Mouse (Mus musculus): Measurements from ENCODE around the gene Ifit3b.

DNA sequence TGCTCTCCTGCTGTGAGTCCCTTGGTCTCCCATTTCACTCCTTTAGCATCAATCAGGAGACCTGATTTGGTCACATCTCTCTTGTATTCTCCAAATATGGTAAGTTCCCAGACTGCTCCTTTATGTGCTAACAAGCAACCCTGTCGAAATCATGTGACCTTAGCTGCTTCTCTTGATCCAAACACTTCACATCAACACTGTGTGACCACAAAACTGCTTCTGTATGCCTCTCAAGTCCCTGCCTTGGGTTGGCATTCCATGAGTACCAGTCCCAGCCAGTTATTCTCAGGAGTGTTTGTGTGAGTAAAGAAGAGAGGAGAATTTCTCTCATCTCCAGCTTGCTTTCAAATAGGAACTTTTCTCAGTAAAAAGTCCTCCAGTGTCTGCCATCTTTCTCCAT lies 30.6 kb upstream of the Ifit3b start:
- TF ChIP-seq USF1 (IDR thresholded peaks at IDR 0.05; ENCODE audit: low read depth) (no peak), CTCF (IDR thresholded peaks at IDR 0.05; ENCODE audit: control insufficient read depth, insufficient read depth, insufficient read length) (no peak), FOSL1 (IDR thresholded peaks at IDR 0.05; ENCODE audit: insufficient read depth, low read length, poor library complexity, severe bottlenecking) (no peak), MAX (IDR thresholded peaks at IDR 0.05) (no peak), MYOD1 (IDR thresholded peaks at IDR 0.05; ENCODE audit: control insufficient read depth, insufficient read length, low read depth) (no peak), MYOG (IDR thresholded peaks at IDR 0.05; ENCODE audit: control insufficient read depth, extremely low read depth, insufficient read length) (no peak), CEBPB (IDR thresholded peaks at IDR 0.05; ENCODE audit: low read depth) (no peak)
